Mouse (Mus musculus) limb, embryonic 14.5 days (tissue): Measurements from ENCODE around the gene Nudt15. TPM values are rescaled to one million over a fixed set of nuclear protein-coding genes. Genes with fewer than 3 reads are reported as not detected.
A peak's percentile ranks its signal among the peaks of the same experiment; 100 is the strongest.

ENCODE experiments used
- ATAC-seq: fragments of 200-750 bp; cut with Nextera tagmentation; 2 replicates; pipeline ENCODE4 v1.8.0; 2017; ENCODE audit warnings: low read depth, moderate number of reproducible peaks, moderate TSS enrichment; ENCODE audit not compliant: low FRiP score
- DNase-seq: peaks from one replicate; pipeline ENCODE4 v3.0.0-alpha.2; 2015; ENCODE audit warnings: low spot score
- H3K27ac ChIP-seq: fragments of 300-500 bp; sonication (generic); replicated peaks from 2 replicates; pipeline ENCODE4 v1.5.1; 2014; ENCODE audit warnings: low read depth, mild to moderate bottlenecking, low read length, moderate library complexity, mixed read lengths
- H3K27me3 ChIP-seq: fragments of 300-500 bp; sonication (generic); 2 replicates; pipeline ENCODE4 v1.6.1; 2014; ENCODE audit warnings: low read length, mixed read lengths; ENCODE audit not compliant: control insufficient read depth, insufficient read depth
- H3K36me3 ChIP-seq: fragments of 300-500 bp; sonication (generic); 2 replicates; pipeline ENCODE4 v1.6.1; 2014; ENCODE audit warnings: mild to moderate bottlenecking, low read length, moderate library complexity, mixed read lengths; ENCODE audit not compliant: control insufficient read depth, insufficient read depth
- H3K4me1 ChIP-seq: fragments of 300-500 bp; sonication (generic); 2 replicates; pipeline ENCODE4 v1.6.1; 2014; ENCODE audit warnings: antibody characterized with exemption, low read length, mixed read lengths; ENCODE audit not compliant: control insufficient read depth, insufficient read depth
- H3K4me2 ChIP-seq: fragments of 300-500 bp; sonication (generic); replicated peaks from 2 replicates; pipeline ENCODE4 v1.6.1; 2014; ENCODE audit warnings: low read depth, mild to moderate bottlenecking, low read length, moderate library complexity; ENCODE audit not compliant: severe bottlenecking
- H3K4me3 ChIP-seq: fragments of 300-500 bp; sonication (generic); replicated peaks from 2 replicates; pipeline ENCODE4 v1.5.1; 2014; ENCODE audit warnings: low read length
- H3K9ac ChIP-seq: fragments of 300-500 bp; sonication (generic); 2 replicates; pipeline ENCODE4 v1.6.1; 2014; ENCODE audit warnings: mild to moderate bottlenecking, low read depth, low read length, moderate library complexity; ENCODE audit not compliant: severe bottlenecking
- H3K9me3 ChIP-seq: fragments of 300-500 bp; sonication (generic); 2 replicates; pipeline ENCODE4 v1.6.1; 2016; ENCODE audit warnings: low read length; ENCODE audit not compliant: control insufficient read depth
- POLR2A ChIP-seq: fragments of 200-500 bp; IDR thresholded peaks from 2 replicates; pipeline ENCODE4 v1.8.0; 2012; ENCODE audit warnings: inconsistent platforms, mild to moderate bottlenecking, moderate library complexity, borderline replicate concordance; ENCODE audit not compliant: insufficient read depth, insufficient read length; ENCODE audit errors: extremely low read depth
- WGBS: fragments of 180-500 bp; shearing (Covaris S2); extraction: QIAGEN DNeasy Blood & Tissue Kit; methylation state at CpG from one replicate; pipeline ENCODE4 v1.1.7; 2014; 5-methylcytosine and 5-hydroxymethylcytosine counted together
- polyA plus RNA-seq, 2 experiments: library from polyadenylated mRNA; depleted of rRNA in 1 of 2; stranded (reverse) in 1 of 2; unstranded in 1 of 2; fragments of >200 nt; fragmentation: Nextera tagmentation in 1 of 2; extraction: Ambion mirVana in 1 of 2; gene quantifications; 2 replicates each; pipeline versions ENCODE4 v1.2.1 to v1.2.3; 2012 to 2014

Gene Nudt15
- polyA plus RNA-seq, 2 experiments, result 2.1 to 4.9 TPM

DNA sequence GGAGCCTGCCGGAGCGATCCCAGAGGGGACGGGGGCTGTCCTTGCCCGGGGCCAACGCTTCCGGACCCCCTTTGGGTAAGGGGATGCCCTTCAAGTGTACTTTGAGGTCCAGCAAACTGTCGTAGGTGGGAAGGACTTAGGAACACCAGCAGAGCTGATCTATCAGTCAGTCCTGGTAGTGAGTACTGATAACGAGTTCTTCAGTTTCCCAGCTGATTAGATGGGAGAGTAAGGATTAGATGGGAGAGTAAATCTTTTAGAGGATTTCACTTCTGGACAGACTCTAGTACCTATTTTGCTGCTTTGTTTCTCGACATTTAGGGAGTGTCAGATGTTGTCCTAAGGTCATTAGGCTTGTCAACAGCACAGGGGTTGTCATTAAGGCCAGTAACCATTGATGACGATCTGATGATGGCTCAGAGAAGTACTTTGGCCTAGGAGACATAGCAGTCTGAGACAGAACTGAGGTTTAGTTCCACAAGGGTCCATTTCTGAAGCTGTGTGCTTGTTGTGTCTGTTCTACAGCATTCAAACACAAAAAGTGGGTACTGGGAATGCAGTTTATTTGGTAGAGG lies 5.2 kb upstream of the Nudt15 start:
- ATAC-seq (no peak), DNase-seq (no peak)
- Histone ChIP-seq H3K27me3 (no peaks in the 10 kb centered on the region), H3K4me2 (peak overlapping the region; percentile 62), H3K27ac (peak overlapping the region; percentile 68; the same call in 1 of the 2 replicates), H3K36me3 (0 out of 2 replicates have a peak, but pooled peaks cover 8% of the 10 kb centered on the region), H3K4me3 (peak overlapping the region; percentile 74), H3K9ac (peak overlapping the region; percentile 89), H3K4me1 (peaks cover 9% of the 10 kb centered on the region), H3K9me3 (no peaks in the 10 kb centered on the region)
- 0% methylated on average over 10 of the region's 10 CpGs for WGBS
- no peak for TF ChIP-seq POLR2A

DNA sequence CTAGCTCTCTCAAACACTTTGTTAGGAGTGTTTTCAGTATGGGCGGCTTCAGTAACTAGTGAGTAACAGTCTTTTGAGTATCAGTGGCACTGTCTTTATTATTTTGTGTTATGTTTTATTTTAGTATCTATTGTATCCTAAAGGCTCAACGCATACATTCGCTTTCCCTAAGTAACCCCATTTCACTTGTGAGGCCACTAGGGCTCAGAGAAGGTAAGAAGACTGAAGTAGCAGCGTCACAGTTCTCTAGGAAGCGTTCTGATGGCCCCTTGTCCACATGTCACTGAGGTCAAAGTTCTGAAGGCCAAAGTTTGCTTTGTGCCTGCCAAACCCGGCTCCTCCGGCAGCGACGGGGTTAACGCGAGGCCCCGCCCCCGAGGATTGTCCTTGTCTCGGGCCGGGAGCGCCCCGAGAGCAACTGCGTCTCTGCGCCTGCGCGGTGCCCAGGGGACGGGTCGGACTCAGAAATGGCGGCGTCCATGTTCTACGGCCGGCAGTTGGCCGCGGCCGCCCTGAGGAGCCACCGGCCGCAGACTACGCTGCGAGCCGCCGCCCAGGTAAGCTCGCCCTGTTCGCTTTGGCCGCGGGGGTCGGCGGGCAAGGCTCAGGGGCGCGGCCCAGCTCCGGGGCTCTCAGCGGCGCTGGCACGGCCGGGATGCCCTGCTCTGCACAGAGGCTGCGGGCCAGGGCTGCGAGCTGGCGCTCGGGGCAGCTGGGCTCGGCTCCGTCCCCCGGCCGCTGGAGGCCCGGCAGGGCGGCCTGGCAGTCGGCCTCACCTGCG lies 4.5 kb upstream of the Nudt15 start:
- peak overlapping the region; percentile 74 for H3K4me3 ChIP-seq
- no peaks in the 10 kb centered on the region for H3K9me3 ChIP-seq
- peaks cover 9% of the 10 kb centered on the region for H3K4me1 ChIP-seq
- peak overlapping the region; percentile 89 for H3K9ac ChIP-seq
- no peaks in the 10 kb centered on the region for H3K27me3 ChIP-seq
- TF ChIP-seq POLR2A, result peak; percentile 76; the same call in 1 of the 2 replicates
- ATAC-seq, result peak; percentile 95
- H3K4me2 ChIP-seq, result peak overlapping the region; percentile 62
- H3K36me3 ChIP-seq, result 0 out of 2 replicates have a peak, but pooled peaks cover 8% of the 10 kb centered on the region
- peak overlapping the region; percentile 68 for H3K27ac ChIP-seq
- peak; percentile 92 for DNase-seq
- 5% methylated on average over 50 of the region's 61 CpGs for WGBS

DNA sequence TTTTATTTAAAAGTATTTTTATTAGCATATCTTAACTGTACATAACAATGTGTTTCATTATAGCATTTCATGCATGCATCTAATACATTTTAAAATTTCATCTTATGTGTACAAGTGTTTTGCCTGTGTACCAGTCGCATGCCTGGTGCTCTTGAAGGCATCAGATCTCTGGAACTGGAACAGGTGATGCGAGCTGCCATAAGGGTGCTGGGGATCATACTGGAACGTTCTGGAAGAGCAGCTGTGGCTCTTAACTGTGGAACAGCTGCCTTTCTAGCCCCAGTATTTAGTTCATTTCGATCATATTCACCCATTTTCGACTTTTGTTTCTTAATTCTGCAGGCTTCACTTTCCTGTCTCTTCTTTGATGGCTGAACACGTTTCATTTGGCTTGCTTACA lies 3.1 kb upstream of the Nudt15 start:
- 0 out of 2 replicates have a peak, but pooled peaks cover 5% of the 10 kb centered on the region for H3K36me3 ChIP-seq
- H3K9ac ChIP-seq, result no peak overlapping the region
- H3K9me3 ChIP-seq, result no peaks in the 10 kb centered on the region
- H3K27ac ChIP-seq, result no peak overlapping the region
- no peak overlapping the region for H3K4me3 ChIP-seq
- WGBS, result 73% methylated on average over 6 of the region's 6 CpGs
- DNase-seq, result no peak
- H3K27me3 ChIP-seq, result no peaks in the 10 kb centered on the region
- no peak overlapping the region for H3K4me2 ChIP-seq
- H3K4me1 ChIP-seq, result peaks cover 9% of the 10 kb centered on the region
- TF ChIP-seq POLR2A, result no peak
- ATAC-seq, result no peak

DNA sequence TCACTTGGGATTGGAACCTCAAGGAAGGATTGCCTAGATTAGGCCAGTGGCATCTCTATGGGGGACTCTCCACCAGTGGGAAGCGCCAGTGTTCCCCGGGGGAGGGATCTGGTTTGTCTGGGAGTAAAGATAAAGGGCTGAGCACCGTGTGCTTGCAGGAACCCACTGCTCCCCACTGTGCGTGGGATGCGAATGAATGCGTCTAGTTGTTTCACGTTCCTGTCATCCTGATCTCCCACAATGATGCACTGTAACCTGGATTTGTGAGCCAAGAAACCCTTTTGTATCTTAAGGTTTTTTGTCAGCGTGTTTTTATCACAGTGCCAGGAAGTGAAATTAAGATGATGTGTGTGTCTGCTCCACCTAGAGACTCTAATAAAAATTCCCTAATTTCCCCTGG lies 2.7 kb upstream of the Nudt15 start:
- Histone ChIP-seq H3K9ac (no peak overlapping the region), H3K4me3 (no peak overlapping the region), H3K9me3 (no peaks in the 10 kb centered on the region), H3K27me3 (no peaks in the 10 kb centered on the region), H3K4me1 (peaks cover 9% of the 10 kb centered on the region), H3K27ac (no peak overlapping the region), H3K36me3 (0 out of 2 replicates have a peak, but pooled peaks cover 2% of the 10 kb centered on the region), H3K4me2 (no peak overlapping the region)
- no peak for DNase-seq
- ATAC-seq, result no peak
- TF ChIP-seq POLR2A, result no peak
- WGBS, result 54% methylated on average over 8 of the region's 8 CpGs

DNA sequence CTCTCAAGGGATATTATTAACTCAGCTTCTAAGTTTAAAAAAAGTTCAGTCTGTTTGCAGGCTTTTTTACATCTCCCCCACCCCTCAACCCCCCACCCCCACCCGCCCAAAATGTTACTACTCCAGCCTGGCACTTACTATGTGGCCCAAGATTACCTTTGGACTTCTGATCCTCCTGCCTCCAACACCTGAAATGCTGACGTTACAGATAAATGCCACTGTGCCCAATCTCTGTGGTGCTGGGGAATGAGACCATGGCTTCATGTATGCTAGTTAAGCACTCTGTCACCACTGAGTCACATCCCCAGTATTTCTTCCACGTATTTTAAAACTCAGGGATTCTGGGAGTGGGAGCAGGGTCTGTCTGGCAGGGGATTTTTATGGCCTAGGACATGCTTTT lies 2.2 kb upstream of the Nudt15 start:
- Histone ChIP-seq H3K4me2 (no peak overlapping the region), H3K4me1 (peaks cover 9% of the 10 kb centered on the region), H3K27ac (no peak overlapping the region), H3K9me3 (no peaks in the 10 kb centered on the region), H3K36me3 (no peaks in the 10 kb centered on the region), H3K4me3 (no peak overlapping the region), H3K27me3 (no peaks in the 10 kb centered on the region), H3K9ac (no peak overlapping the region)
- ATAC-seq (no peak), DNase-seq (no peak)
- TF ChIP-seq POLR2A, result no peak
- WGBS, result 47% methylated on average over 3 of the region's 3 CpGs
